Mouse (Mus musculus): ENCODE measurements around the gene Klc4. TPM values are rescaled to one million over a fixed set of nuclear protein-coding genes. Genes with fewer than 3 reads are reported as not detected.

Gene Klc4
- polyA plus RNA-seq, 1 experiment from 2014 or later, result 20.2 TPM

GRCm38 (mm10) chr17:46629685-46630441 is 16.0 kb downstream of the Klc4 start:
- Histone ChIP-seq H3K27ac (peak overlapping the region; percentile 96), H3K4me2 (peak overlapping the region; percentile 73), H3K4me1 (replicated peaks) (peaks cover 34% of the 10 kb centered on the region), H3K9me3 (replicated peaks) (no peaks in the 10 kb centered on the region), H3K27me3 (no peaks in the 10 kb centered on the region), H3K4me3 (peak overlapping the region; percentile 93), H3K36me3 (peaks cover 14% of the 10 kb centered on the region), H3K9ac (peak overlapping the region; percentile 98)
- ATAC-seq (replicated peaks; ENCODE audit: insufficient number of reproducible peaks, insufficient read depth, low FRiP score, low read depth), result peak; percentile 56
- 10% methylated on average over 12 of the region's 12 CpGs for WGBS

DNA sequence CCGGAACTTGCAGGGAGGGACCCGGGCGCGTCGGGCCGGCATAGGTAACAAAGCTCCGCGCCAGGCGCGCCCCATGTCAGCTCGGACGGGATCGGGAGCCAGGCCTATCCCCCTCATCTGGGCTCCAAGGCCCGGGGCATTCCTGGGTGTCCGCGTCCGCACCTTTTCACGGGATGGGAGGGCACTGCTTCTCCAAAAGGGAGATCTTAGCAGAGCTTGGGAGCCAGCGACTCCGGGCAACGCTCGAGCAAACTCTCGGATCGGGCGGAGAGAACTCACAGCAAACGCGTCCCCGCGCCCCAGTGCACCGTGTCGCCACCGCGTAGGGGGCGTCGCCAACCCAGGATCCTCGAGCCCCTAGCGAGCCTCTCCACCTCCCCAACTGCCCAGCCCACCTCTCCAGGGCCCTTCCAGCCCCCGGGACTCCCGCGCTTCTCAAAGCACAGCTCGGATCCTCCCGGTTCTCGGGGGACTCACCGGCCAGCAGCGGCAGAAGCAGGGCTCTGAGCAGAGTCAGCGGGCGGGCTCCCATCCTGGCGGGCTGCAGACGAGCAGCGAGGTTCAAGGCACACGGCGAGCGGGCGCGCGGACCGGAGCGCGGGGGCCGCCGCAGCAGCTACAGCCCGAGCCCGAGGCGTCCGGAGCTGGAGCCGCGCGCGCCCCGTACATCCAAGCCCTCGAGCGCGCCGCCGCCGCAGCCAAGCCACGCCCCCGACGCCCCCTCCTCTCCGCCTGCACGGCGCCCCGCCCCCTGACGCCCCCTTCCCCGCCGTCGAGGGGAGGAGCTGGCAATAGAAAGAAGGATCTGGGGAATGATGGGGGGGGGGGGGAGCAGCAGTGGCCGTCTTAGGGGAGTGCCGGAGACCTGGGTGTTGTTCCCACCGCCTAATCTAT is 16.8 kb downstream of the Klc4 start, which contains the start of gene Ptk7:
Gene Ptk7, minus strand, starts transcription at position 714 of the 894 bp plus-strand sequence.
- H3K4me2 ChIP-seq, result peak within 1 kb of the TSS; percentile 73
- H3K27me3 ChIP-seq, result no peaks in the 10 kb centered on the region
- H3K4me3 ChIP-seq, result peak within 1 kb of the TSS; percentile 93
- H3K27ac ChIP-seq, result peak within 1 kb of the TSS; percentile 96
- H3K36me3 ChIP-seq, result peaks cover 14% of the 10 kb centered on the region
- under 1% methylated on average over 82 of the region's 90 CpGs for WGBS
- peak within 1 kb of the TSS; percentile 98 for H3K9ac ChIP-seq
- H3K9me3 ChIP-seq (replicated peaks), result no peaks in the 10 kb centered on the region
- H3K4me1 ChIP-seq (replicated peaks), result peaks cover 43% of the 10 kb centered on the region
- ATAC-seq (replicated peaks; ENCODE audit: insufficient number of reproducible peaks, insufficient read depth, low FRiP score, low read depth), result peak; percentile 71

- H3K4me3 ChIP-seq, result peak overlapping the region; percentile 93
- H3K36me3 ChIP-seq, result peaks cover 14% of the 10 kb centered on the region; the same call in 1 of the 2 replicates
- no peaks in the 10 kb centered on the region for H3K27me3 ChIP-seq
- H3K9me3 ChIP-seq (replicated peaks), result no peaks in the 10 kb centered on the region
- H3K27ac ChIP-seq, result peak overlapping the region; percentile 96
- peak overlapping the region; percentile 98 for H3K9ac ChIP-seq
- WGBS, result 1% methylated on average over 13 of the region's 13 CpGs
- H3K4me2 ChIP-seq, result peak overlapping the region; percentile 73
- ATAC-seq (replicated peaks; ENCODE audit: insufficient number of reproducible peaks, insufficient read depth, low FRiP score, low read depth), result 0 out of 2 replicates have a peak, but pooled peaks have one; percentile 7
- peaks cover 49% of the 10 kb centered on the region for H3K4me1 ChIP-seq (replicated peaks)
These were observed 17.4 kb downstream of the Klc4 start for GRCm38 (mm10) chr17:46628471-46628790.

- Histone ChIP-seq H3K4me2 (peak overlapping the region; percentile 73), H3K9ac (0 out of 2 replicates have a peak overlapping the region, but pooled peaks have one; percentile 17), H3K9me3 (replicated peaks) (no peaks in the 10 kb centered on the region), H3K27me3 (no peaks in the 10 kb centered on the region), H3K4me1 (replicated peaks) (peaks cover 57% of the 10 kb centered on the region), H3K36me3 (peaks cover 11% of the 10 kb centered on the region; the same call in 1 of the 2 replicates), H3K27ac (peak overlapping the region; percentile 96), H3K4me3 (peak overlapping the region; percentile 93)
- ATAC-seq (replicated peaks; ENCODE audit: insufficient number of reproducible peaks, insufficient read depth, low FRiP score, low read depth), result no peak
- WGBS, result 51% methylated on average over 6 of the region's 6 CpGs
These were observed 18.4 kb downstream of the Klc4 start for GRCm38 (mm10) chr17:46627409-46627808.

DNA sequence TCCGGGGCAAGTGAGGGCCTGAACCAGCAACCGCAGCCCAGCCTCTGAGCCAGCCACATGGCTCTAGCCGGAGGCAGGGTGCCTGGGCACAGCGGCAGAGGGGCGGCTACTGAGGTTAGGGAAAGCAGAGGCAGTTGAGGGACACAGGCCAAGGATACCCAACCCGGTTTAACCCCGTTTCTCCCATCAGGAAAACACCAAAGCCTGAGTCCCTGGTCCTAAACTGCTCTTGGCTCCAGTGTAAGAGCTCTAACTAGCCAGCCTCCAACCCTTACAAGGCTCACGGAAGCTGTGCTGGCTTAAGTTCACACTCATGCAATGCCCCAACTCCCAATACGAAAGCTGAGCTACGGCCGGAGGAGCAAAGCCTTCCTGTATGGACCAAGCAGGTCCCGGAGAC is 21.2 kb downstream of the Klc4 start:
- Histone ChIP-seq H3K27me3 (no peaks in the 10 kb centered on the region), H3K9ac (peak overlapping the region; percentile 23; the same call in 1 of the 2 replicates), H3K36me3 (no peaks in the 10 kb centered on the region), H3K27ac (peak overlapping the region; percentile 75), H3K4me3 (no peak overlapping the region), H3K9me3 (replicated peaks) (no peaks in the 10 kb centered on the region), H3K4me2 (peak overlapping the region; percentile 43), H3K4me1 (replicated peaks) (peaks cover 70% of the 10 kb centered on the region)
- WGBS, result 50% methylated on average over 12 of the region's 12 CpGs
- no peak for ATAC-seq (replicated peaks; ENCODE audit: insufficient number of reproducible peaks, insufficient read depth, low FRiP score, low read depth)

- Histone ChIP-seq H3K9ac (peak overlapping the region; percentile 23; the same call in 1 of the 2 replicates), H3K27ac (peak overlapping the region; percentile 75), H3K4me3 (no peak overlapping the region), H3K4me2 (peak overlapping the region; percentile 43), H3K27me3 (no peaks in the 10 kb centered on the region), H3K36me3 (no peaks in the 10 kb centered on the region), H3K4me1 (replicated peaks) (peaks cover 75% of the 10 kb centered on the region), H3K9me3 (replicated peaks) (no peaks in the 10 kb centered on the region)
- WGBS, result 14% methylated on average over 10 of the region's 10 CpGs
- ATAC-seq (replicated peaks; ENCODE audit: insufficient number of reproducible peaks, insufficient read depth, low FRiP score, low read depth), result peak; percentile 47
These were observed 21.8 kb downstream of the Klc4 start for GRCm38 (mm10) chr17:46623819-46624557.

GRCm38 (mm10) chr17:46622269-46622668 is 23.6 kb downstream of the Klc4 start:
- Histone ChIP-seq H3K27me3 (no peaks in the 10 kb centered on the region), H3K4me1 (replicated peaks) (peaks cover 84% of the 10 kb centered on the region), H3K4me3 (no peak overlapping the region), H3K36me3 (no peaks in the 10 kb centered on the region), H3K27ac (peak overlapping the region; percentile 71; the same call in 1 of the 2 replicates), H3K9ac (no peak overlapping the region), H3K4me2 (no peak overlapping the region; the same call in 1 of the 2 replicates), H3K9me3 (replicated peaks) (no peaks in the 10 kb centered on the region)
- ATAC-seq (replicated peaks; ENCODE audit: insufficient number of reproducible peaks, insufficient read depth, low FRiP score, low read depth), result no peak
- 43% methylated on average over 11 of the region's 11 CpGs for WGBS

GRCm38 (mm10) chr17:46621324-46621723 is 24.5 kb downstream of the Klc4 start:
- H3K9me3 ChIP-seq (replicated peaks), result no peaks in the 10 kb centered on the region
- peak overlapping the region; percentile 12 for H3K4me3 ChIP-seq
- H3K36me3 ChIP-seq, result no peaks in the 10 kb centered on the region
- H3K4me2 ChIP-seq, result peak overlapping the region; percentile 49
- peaks cover 88% of the 10 kb centered on the region for H3K4me1 ChIP-seq (replicated peaks)
- ATAC-seq (replicated peaks; ENCODE audit: insufficient number of reproducible peaks, insufficient read depth, low FRiP score, low read depth), result no peak
- peak overlapping the region; percentile 71 for H3K27ac ChIP-seq
- H3K9ac ChIP-seq, result peak overlapping the region; percentile 11
- H3K27me3 ChIP-seq, result no peaks in the 10 kb centered on the region
- 22% methylated on average over 15 of the region's 15 CpGs for WGBS

GRCm38 (mm10) chr17:46619683-46620357 is 26.0 kb downstream of the Klc4 start:
- WGBS, result 39% methylated on average over 16 of the region's 16 CpGs
- H3K9me3 ChIP-seq (replicated peaks), result no peaks in the 10 kb centered on the region
- peaks cover 84% of the 10 kb centered on the region for H3K4me1 ChIP-seq (replicated peaks)
- H3K4me2 ChIP-seq, result peak overlapping the region; percentile 40; the same call in 1 of the 2 replicates
- peak overlapping the region; percentile 83 for H3K27ac ChIP-seq
- H3K9ac ChIP-seq, result no peak overlapping the region
- H3K27me3 ChIP-seq, result no peaks in the 10 kb centered on the region
- no peaks in the 10 kb centered on the region for H3K36me3 ChIP-seq
- no peak for ATAC-seq (replicated peaks; ENCODE audit: insufficient number of reproducible peaks, insufficient read depth, low FRiP score, low read depth)
- H3K4me3 ChIP-seq, result no peak overlapping the region

All from heart, embryonic 15.5 days (tissue).